Mouse (Mus musculus) forebrain, embryonic 10.5 days (tissue): ENCODE measurements around the gene Cdca5. TPM values are rescaled to one million over a fixed set of nuclear protein-coding genes. Genes with fewer than 3 reads are reported as not detected.
A peak's percentile ranks its signal among the peaks of the same experiment; 100 is the strongest.
"Not testable (repeated sequence)": the region's sequence is repeated elsewhere in the genome, so short reads cannot be mapped to it uniquely, and the experiment has no call there.

Experiments used
- DNase-seq: peaks from one replicate; pipeline ENCODE4 v3.0.0-alpha.2; 2017; ENCODE audit warnings: low spot score; ENCODE audit errors: extremely low spot score
- H3K27ac ChIP-seq: fragments of 300-500 bp; sonication (generic); 2 replicates; pipeline ENCODE4 v1.5.1; 2016; ENCODE audit warnings: mild to moderate bottlenecking
- H3K27me3 ChIP-seq: fragments of 300-500 bp; sonication (generic); 2 replicates; pipeline ENCODE4 v1.6.1; 2016; ENCODE audit warnings: mild to moderate bottlenecking; ENCODE audit not compliant: poor library complexity, severe bottlenecking
- H3K36me3 ChIP-seq: fragments of 300-500 bp; sonication (generic); replicated peaks from 2 replicates; pipeline ENCODE4 v1.6.1; 2016; ENCODE audit warnings: mild to moderate bottlenecking, moderate library complexity
- H3K4me1 ChIP-seq: fragments of 300-500 bp; sonication (generic); 2 replicates; pipeline ENCODE4 v1.6.1; 2016
- H3K4me3 ChIP-seq: fragments of 300-500 bp; sonication (generic); 2 replicates; pipeline ENCODE4 v1.5.1; 2016; ENCODE audit warnings: mild to moderate bottlenecking, moderate library complexity
- H3K9me3 ChIP-seq: fragments of 300-500 bp; sonication (generic); 2 replicates; pipeline ENCODE4 v1.6.1; 2016; ENCODE audit warnings: mild to moderate bottlenecking, moderate library complexity
- WGBS: fragments of 180-500 bp; shearing (Covaris S2); methylation state at CpG from one replicate; pipeline ENCODE4 v1.1.7; 2016; 5-methylcytosine and 5-hydroxymethylcytosine counted together
- polyA plus RNA-seq: library from polyadenylated mRNA; unstranded; fragments of >200 nt; fragmentation: Nextera tagmentation; extraction: Ambion mirVana; gene quantifications from 2 replicates; pipeline ENCODE4 v1.2.1, GENCODE M21; 2016

Cdca5 gene
- polyA plus RNA-seq = 78.9 and 85.4 TPM in 2 replicates

GRCm38 (mm10) chr19:6084478-6085248, at the start of gene Cdca5, which contains the start of gene Zfpl1:
Cdca5 (plus strand) TSS chr19:6084983.
Zfpl1 (minus strand) TSS chr19:6084956.
- WGBS = under 1% methylated on average over 58 of the region's 58 CpGs
- Histone ChIP-seq H3K4me3 (peak within 1 kb of the TSS; percentile 89), H3K9me3 (no peaks in the 10 kb centered on the region), H3K27ac (peak within 1 kb of the TSS; percentile 91), H3K27me3 (no peaks in the 10 kb centered on the region), H3K36me3 (peaks cover 70% of the 10 kb centered on the region), H3K4me1 (peaks cover 23% of the 10 kb centered on the region)
- DNase-seq = peak; percentile 98

- Histone ChIP-seq H3K36me3 (no peaks in the 10 kb centered on the region), H3K27me3 (no peaks in the 10 kb centered on the region), H3K27ac (no peak overlapping the region), H3K4me1 (no peaks in the 10 kb centered on the region), H3K9me3 (no peaks in the 10 kb centered on the region), H3K4me3 (no peak overlapping the region)
- DNase-seq = no peak
- WGBS = 76% methylated on average over 9 of the region's 9 CpGs
Observed at GRCm38 (mm10) chr19:6035966-6036585, 48.7 kb upstream of the Cdca5 start.

GRCm38 (mm10) chr19:6037695-6038094, 47.1 kb upstream of the Cdca5 start:
- Histone ChIP-seq H3K4me1 (peaks cover 7% of the 10 kb centered on the region; the same call in 1 of the 2 replicates), H3K27me3 (no peaks in the 10 kb centered on the region), H3K36me3 (0 out of 2 replicates have a peak, but pooled peaks cover 2% of the 10 kb centered on the region), H3K4me3 (no peak overlapping the region), H3K27ac (no peak overlapping the region), H3K9me3 (no peaks in the 10 kb centered on the region)
- DNase-seq = no peak

GRCm38 (mm10) chr19:6038326-6038725, 46.5 kb upstream of the Cdca5 start:
- no peak overlapping the region for H3K4me3 ChIP-seq
- H3K36me3 ChIP-seq = 0 out of 2 replicates have a peak, but pooled peaks cover 3% of the 10 kb centered on the region
- DNase-seq = no peak
- peaks cover 7% of the 10 kb centered on the region; the same call in 1 of the 2 replicates for H3K4me1 ChIP-seq
- 82% methylated on average over 7 of the region's 7 CpGs for WGBS
- H3K27ac ChIP-seq = no peak overlapping the region
- H3K27me3 ChIP-seq = no peaks in the 10 kb centered on the region
- no peaks in the 10 kb centered on the region for H3K9me3 ChIP-seq

- H3K27me3 ChIP-seq = no peaks in the 10 kb centered on the region
Observed at GRCm38 (mm10) chr19:6040002-6040401, 44.8 kb upstream of the Cdca5 start.

GRCm38 (mm10) chr19:6042293-6042692, 42.5 kb upstream of the Cdca5 start:
- H3K4me1 ChIP-seq = peaks cover 19% of the 10 kb centered on the region
- 82% methylated on average over 9 of the region's 9 CpGs for WGBS
- peaks cover 8% of the 10 kb centered on the region; the same call in 1 of the 2 replicates for H3K36me3 ChIP-seq
- H3K4me3 ChIP-seq = no peak overlapping the region
- no peaks in the 10 kb centered on the region for H3K27me3 ChIP-seq
- DNase-seq = no peak
- 0 out of 2 replicates have a peak overlapping the region, but pooled peaks have one; percentile 11 for H3K27ac ChIP-seq
- H3K9me3 ChIP-seq = no peaks in the 10 kb centered on the region

More at GRCm38 (mm10) chr19:6040002-6040401, 44.8 kb upstream of the Cdca5 start:
- Histone ChIP-seq H3K36me3 (peaks cover 8% of the 10 kb centered on the region; the same call in 1 of the 2 replicates), H3K9me3 (no peaks in the 10 kb centered on the region), H3K4me1 (peaks cover 7% of the 10 kb centered on the region), H3K27ac (no peak overlapping the region), H3K4me3 (no peak overlapping the region)
- no peak for DNase-seq

- 82% methylated on average over 4 of the region's 4 CpGs for WGBS
- peaks cover 35% of the 10 kb centered on the region for H3K4me1 ChIP-seq
- DNase-seq, H3K27ac ChIP-seq, H3K4me3 ChIP-seq, H3K27me3 ChIP-seq, H3K9me3 ChIP-seq: not testable (repeated sequence)
- H3K36me3 ChIP-seq = peaks cover 22% of the 10 kb centered on the region
Observed at GRCm38 (mm10) chr19:6044102-6044501, 40.7 kb upstream of the Cdca5 start.

GRCm38 (mm10) chr19:6045366-6046293, 39.2 kb upstream of the Cdca5 start:
- 23% methylated on average over 20 of the region's 20 CpGs for WGBS
- no peak for DNase-seq

GRCm38 (mm10) chr19:6046294-6047153, 38.3 kb upstream of the Cdca5 start, which contains the start of gene Syvn1:
Syvn1 (plus strand) TSS chr19:6046576.
- under 1% methylated on average over 65 of the region's 65 CpGs for WGBS
- Histone ChIP-seq H3K36me3 (peaks cover 47% of the 10 kb centered on the region), H3K4me3 (peak within 1 kb of the TSS; percentile 97), H3K9me3 (no peaks in the 10 kb centered on the region), H3K27ac (peak within 1 kb of the TSS; percentile 99), H3K4me1 (peaks cover 35% of the 10 kb centered on the region), H3K27me3 (no peaks in the 10 kb centered on the region)
- peak; percentile 91 for DNase-seq

More at GRCm38 (mm10) chr19:6045366-6046293, 39.2 kb upstream of the Cdca5 start:
- H3K4me1 ChIP-seq = peaks cover 35% of the 10 kb centered on the region
- H3K9me3 ChIP-seq = no peaks in the 10 kb centered on the region
- H3K36me3 ChIP-seq = peaks cover 38% of the 10 kb centered on the region
- peak overlapping the region; percentile 97 for H3K4me3 ChIP-seq
- H3K27me3 ChIP-seq = no peaks in the 10 kb centered on the region
- H3K27ac ChIP-seq = peak overlapping the region; percentile 99

- no peaks in the 10 kb centered on the region for H3K9me3 ChIP-seq
- peaks cover 29% of the 10 kb centered on the region for H3K4me1 ChIP-seq
- H3K27ac ChIP-seq = peak overlapping the region; percentile 99
- DNase-seq = no peak
- peaks cover 55% of the 10 kb centered on the region for H3K36me3 ChIP-seq
- H3K4me3 ChIP-seq = peak overlapping the region; percentile 97
- H3K27me3 ChIP-seq = no peaks in the 10 kb centered on the region
- 3% methylated on average over 40 of the region's 44 CpGs for WGBS
Observed at GRCm38 (mm10) chr19:6047154-6047898, 37.5 kb upstream of the Cdca5 start.

- no peaks in the 10 kb centered on the region for H3K27me3 ChIP-seq
- H3K4me3 ChIP-seq = peak overlapping the region; percentile 97
- no peaks in the 10 kb centered on the region for H3K9me3 ChIP-seq
- H3K4me1 ChIP-seq = peaks cover 29% of the 10 kb centered on the region
- no peak for DNase-seq
- 89% methylated on average over 8 of the region's 8 CpGs for WGBS
- H3K27ac ChIP-seq = peak overlapping the region; percentile 99
- H3K36me3 ChIP-seq = peaks cover 57% of the 10 kb centered on the region
Observed at GRCm38 (mm10) chr19:6047899-6048166, 37.0 kb upstream of the Cdca5 start.
